Mouse (Mus musculus) cerebellum, postnatal 36 days (tissue): ENCODE results near the gene Zfp457.

Source experiments
- DNase-seq, 2 experiments: peaks; one replicate each; pipeline ENCODE4 v3.0.0; 2021 to 2022; ENCODE audit warnings: mixed read lengths in 2 of 2

The Zfp457 gene

DNA sequence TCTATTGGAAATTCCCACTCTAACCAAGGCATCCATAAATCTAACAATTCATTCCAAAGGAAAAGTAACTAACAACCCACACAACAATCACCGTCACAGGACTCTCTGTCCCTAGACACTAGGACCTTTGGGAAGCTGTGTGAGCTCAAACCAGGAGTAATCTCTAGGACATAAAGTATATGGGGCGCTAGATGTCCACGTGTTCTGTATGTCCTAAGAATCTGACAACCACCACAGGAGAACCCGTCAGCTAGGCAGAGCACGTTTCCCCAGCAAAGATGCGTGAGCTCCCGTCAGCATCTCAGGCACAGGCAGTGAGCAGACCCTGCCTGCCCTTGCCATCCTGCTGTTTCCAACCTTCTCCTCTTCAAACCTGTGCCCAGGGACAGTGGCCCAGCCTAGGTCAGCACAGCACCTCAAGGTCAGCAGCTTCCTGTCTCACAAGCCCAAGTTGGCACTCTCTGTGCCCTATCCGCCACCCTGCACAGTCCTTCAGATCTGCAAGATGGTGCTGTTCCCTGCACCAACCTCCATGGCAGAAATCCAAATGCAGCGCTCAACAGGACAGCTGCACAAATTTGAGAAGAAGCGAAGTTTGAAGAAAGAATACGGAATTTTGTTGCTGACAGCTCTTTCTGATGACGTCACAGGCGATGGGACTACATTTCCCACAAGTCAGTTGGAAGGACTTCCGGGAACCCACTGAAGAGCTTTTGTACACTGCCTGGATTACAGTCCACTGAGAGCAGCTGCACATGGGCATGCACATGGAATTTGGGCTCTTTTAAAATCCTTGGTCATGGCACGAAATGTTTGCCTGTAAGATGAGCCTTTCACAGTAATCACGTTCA lies at the start of gene Zfp457:
Gene Zfp457, minus strand, starts transcription at position 664 of the 851 bp plus-strand sequence.
- DNase-seq: peak; percentile 82 to 94

DNA sequence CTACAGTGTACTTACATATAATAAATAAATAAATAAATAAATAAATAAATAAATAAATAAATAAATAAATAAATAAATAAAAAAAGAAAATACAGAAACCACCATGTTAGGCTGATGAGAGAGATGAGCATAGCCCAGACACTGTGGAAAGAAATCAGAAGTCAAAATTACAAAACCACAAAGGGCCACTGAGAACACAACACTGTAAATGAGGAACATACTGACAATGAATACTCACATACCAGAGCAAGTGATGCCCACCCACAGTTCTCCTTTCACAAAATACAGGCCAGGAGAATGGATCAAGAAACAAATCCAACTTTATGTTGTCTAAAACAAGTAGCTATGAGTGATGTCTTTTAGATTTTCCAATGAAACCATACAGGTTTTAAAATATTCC lies 45.6 kb upstream of the Zfp457 start:
- DNase-seq: no peak

DNA sequence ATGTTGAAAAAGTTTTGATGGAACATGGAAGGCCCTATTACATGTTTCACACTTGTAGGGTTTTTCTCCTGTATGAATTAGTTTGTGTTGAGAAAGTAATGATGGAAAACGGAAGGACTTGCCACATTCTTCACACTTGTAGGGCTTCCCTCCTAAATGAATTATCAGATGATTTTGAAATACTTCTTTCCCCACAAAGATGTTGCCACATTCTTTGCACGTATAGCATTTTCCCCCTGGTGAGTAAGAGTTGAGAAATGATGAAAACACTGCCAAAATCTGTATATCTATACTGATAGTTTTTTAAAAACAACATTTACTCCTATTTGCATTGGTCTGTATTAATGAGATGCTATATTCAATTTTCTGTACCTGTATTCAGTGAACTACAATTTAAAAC lies 37.1 kb upstream of the Zfp457 start:
- DNase-seq: no peak

DNA sequence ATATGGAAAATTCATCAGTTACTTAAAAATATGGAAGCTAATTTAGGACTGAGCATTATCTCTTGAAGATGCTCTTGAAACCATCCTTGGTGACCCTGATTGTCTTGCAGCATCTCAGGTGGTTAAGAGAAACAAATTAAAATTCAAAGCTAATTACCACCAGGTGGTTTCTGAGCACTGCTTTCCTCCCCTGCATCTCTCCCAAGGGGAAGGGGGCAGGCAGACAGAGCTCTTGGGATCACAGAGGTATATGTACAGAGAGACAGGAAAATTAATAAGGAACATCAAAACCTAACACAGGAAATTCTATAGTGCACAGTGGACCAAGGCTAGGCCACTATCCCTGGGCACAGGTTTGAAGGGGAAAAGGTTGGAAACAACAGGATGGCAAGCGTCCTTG lies 26.6 kb upstream of the Zfp457 start:
- no peak for DNase-seq

DNA sequence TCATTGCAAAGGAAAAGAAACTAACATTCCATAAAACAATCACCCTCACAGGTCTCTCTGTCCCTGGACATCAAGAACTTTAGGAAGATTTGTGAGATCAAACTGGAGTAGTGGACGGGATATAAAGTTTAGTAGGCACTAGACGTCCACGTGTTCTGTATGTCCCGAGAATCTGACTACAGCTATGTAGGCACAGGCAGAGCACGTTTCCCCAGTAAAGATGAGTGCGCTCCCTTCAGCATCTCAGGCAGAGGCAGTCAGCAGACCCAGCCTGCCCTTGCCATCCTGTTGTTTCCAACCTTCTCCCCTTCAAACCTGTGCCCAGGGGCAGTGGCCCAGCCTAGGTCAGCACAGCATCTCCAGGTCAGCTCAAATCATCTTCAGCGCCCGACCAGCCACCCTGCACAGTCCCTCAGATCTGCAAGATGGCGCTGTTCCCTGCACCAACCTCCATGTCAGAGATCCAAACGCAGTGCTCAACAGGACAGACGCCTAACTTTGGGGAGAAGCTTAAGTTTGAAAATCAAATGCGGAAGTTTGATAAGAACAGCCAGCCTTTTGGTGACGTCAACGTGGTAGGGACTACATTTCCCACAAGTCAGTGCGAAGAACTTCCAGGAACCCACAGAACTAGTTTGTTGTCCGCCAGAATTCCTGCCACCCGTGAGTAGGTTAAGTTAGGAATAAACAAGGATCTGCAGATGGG lies 25.9 kb upstream of the Zfp457 start, which contains the start of gene Zfp595:
Gene Zfp595, minus strand, starts transcription at position 552 of the 706 bp plus-strand sequence.
- DNase-seq: peak; percentile 64 to 78

DNA sequence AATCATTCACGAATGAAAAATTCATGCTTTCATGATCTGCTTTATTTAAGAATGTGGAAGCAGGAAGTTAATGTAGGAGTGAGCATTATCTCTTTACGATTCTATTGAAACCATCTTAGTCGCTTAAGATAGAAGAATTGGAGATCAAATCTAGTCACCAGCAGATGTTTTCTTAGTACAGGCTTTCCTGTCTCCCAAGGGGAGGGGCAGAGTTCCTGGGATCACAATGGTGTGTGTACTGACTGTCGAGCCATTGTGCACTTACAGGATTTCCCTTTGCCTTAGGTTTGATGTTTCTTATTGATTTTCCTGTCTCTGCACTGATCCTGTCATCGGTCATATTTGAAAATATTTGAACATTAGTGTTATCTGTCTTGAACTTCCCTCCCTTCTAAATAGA lies 433 bp upstream of the Zfp457 start:
- DNase-seq: no peak

DNA sequence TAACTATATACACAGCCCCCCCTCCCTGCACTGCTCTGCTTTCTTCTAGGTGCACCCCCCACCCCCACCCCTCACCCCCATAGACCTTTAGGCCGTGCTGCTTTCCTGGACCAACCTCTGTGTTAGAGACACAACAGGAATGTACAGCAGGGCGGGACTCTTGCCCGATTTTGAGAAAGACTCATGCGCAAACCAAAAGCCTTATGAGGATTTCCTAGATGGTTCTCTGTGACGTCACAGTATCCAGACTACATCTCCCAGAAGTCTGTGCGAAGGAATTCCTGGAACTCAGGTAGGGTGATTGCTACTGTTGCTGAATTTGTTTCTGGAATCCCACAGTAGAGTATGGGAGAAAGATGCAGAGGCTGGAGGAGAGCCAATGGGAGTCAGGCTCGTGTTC lies 28.0 kb downstream of the Zfp457 start, which contains the start of gene Zfp458:
Gene Zfp458, minus strand, starts transcription at position 153 of the 400 bp plus-strand sequence.
- DNase-seq: no peak

DNA sequence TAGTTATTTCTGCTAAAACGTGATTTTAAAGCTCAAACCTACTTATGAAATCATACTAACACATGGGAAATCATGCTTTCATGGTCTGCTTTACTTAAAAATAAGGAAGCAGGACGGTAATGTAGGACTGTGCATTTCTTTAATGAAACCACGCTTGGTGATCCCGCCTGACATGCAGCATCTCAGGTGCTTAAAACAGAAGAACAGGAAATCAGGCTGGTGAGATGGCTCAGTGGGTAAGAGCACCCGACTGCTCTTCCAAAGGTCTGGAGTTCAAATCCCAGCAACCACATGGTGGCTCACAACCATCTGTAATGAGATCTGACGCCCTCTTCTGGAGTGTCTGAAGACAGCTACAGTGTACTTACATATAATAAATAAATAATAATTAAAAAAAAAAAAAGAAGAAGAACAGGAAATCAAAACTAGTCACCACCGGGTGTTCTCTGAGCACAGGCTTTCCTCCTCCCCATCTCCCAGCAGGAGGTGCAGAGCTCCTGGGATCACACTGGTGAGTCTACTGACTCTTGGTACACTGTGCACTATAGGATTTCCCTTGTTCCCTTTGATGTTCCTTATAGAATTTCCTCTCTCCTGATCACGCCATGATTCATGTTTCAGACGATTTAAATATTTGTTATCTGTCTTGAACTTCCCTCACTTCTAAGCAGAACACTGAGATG lies 36.8 kb downstream of the Zfp457 start:
- peak in 1 of 2 experiments; percentile 3 for DNase-seq

DNA sequence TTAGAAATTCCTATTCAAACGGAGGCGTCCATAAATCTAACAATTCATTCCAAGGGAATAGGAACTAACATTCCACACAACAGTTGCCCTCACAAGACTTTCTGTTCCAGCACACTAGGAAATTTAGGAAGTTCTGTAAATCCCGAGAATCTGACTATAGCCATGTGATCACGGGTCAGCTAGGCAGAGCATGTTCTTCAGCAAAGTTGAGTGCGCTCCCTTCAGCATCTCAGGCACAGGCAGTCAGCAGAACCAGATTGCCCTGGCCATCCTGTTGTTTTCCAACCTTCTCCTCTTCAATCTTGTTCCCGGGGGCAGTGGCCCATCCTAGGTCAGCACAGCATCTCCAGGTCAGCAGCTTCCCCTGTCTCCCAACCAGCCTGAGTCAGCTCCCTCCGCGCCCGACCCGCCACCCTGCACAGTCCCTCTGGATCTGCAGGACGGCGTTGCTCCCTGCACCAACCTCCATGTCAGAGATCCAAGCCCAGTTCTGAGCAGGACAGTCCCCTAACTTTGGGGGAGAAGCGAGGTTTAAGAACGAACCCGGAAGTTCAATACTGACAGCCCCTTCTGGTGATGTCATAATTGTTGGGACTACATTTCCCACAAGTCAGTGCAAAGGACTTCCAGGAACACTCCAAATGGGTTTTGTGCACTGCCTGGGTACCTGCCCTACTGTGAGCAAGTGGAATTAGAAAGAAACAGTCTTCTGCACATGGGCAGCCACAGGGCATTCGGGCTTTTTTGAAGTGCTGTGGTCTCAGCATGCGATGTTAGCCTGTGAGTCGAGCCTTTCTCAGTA lies 37.5 kb downstream of the Zfp457 start:
- DNase-seq: peak; percentile 55 to 75
